9 mouse cellular contexts compared by ENCODE assay signal in genomic region chr19:30117775-30118174, GRCm38 (mm10). TPM values are rescaled to one million over a fixed set of nuclear protein-coding genes. Genes with fewer than 3 reads are reported as not detected.
A peak's percentile ranks its signal among the peaks of the same experiment; 100 is the strongest.
DNase-seq lines count a peak whose midpoint lies in the region; ATAC-seq and TF ChIP-seq lines count a peak whose summit lies in the region.
"Had no signal": no experiment of that assay in that cellular context is flagged by ENCODE, and none has a peak within 500 bp of the region (broad histone marks: within the 10 kb centered on the region; RNA-seq: fewer than 3 reads in every experiment).

No protein-coding gene starts in this region.

- H3K9me3 ChIP-seq in neural tube, embryonic 15.5 days (replicated peaks) = no peaks in the 10 kb centered on the region
- H3K9me3 ChIP-seq: lung, embryonic 15.5 days had no signal

- H3K9ac ChIP-seq in neural tube, embryonic 15.5 days (replicated peaks) = no peak overlapping the region
- H3K9ac ChIP-seq: lung, embryonic 15.5 days had no signal

- H3K27ac ChIP-seq in layer of hippocampus, adult 2 months = peak overlapping the region; percentile 87
- peak overlapping the region; percentile 69 for H3K27ac ChIP-seq in neural tube, embryonic 15.5 days (replicated peaks)
- H3K27ac ChIP-seq: lung, embryonic 15.5 days had no signal

- TF ChIP-seq CTCF in layer of hippocampus, adult 2 months (conservative IDR thresholded peaks at IDR 0.05) = no peak

- ATAC-seq in neural tube, embryonic 15.5 days (ENCODE audit: low FRiP score) = peak; percentile 80

- no peaks in the 10 kb centered on the region for H3K27me3 ChIP-seq in neural tube, embryonic 15.5 days (replicated peaks)
- H3K27me3 ChIP-seq: lung, embryonic 15.5 days had no signal

- H3K4me1 ChIP-seq in neural tube, embryonic 15.5 days = peaks cover 33% of the 10 kb centered on the region

- H3K36me3 ChIP-seq in neural tube, embryonic 15.5 days = no peaks in the 10 kb centered on the region
- H3K36me3 ChIP-seq: lung, embryonic 15.5 days had no signal

- WGBS in neural tube, embryonic 15.5 days = 32% methylated on average over 9 of the region's 9 CpGs

- H3K4me3 ChIP-seq in layer of hippocampus, adult 2 months = no peak overlapping the region
- no peak overlapping the region for H3K4me3 ChIP-seq in neural tube, embryonic 15.5 days (replicated peaks)
- H3K4me3 ChIP-seq: lung, embryonic 15.5 days had no signal

- peak overlapping the region; percentile 28; the same call in 1 of the 2 replicates for H3K4me2 ChIP-seq in neural tube, embryonic 15.5 days
- H3K4me2 ChIP-seq: lung, embryonic 15.5 days had no signal

- DNase-seq in layer of hippocampus, adult 11-12 months (ENCODE audit: low spot score) = peak; percentile 59
- no peak for DNase-seq in layer of hippocampus, postnatal 25 days (ENCODE audit: extremely low spot score in 1 of 2, low spot score in 1 of 2)
- peak; percentile 48 to 74 for DNase-seq in heart, adult 18-20 months
- DNase-seq in layer of hippocampus, adult 2 months (ENCODE audit: low spot score in 2 of 2) = peak; percentile 60 to 84
- no peak for DNase-seq in lung, postnatal 4 days
- no peak for DNase-seq in cerebellum, postnatal 4 days (ENCODE audit: low spot score in 2 of 2)
- no peak for DNase-seq in ovary, postnatal 36 days (ENCODE audit: low spot score)

RNA-seq across cellular contexts. Expression of gene Gldc, which starts 57.5 kb away (rescaled TPM):
- total RNA-seq in layer of hippocampus, postnatal 25 days (2021) = 10 to 100 TPM; 32.6 to 33.0 TPM
- under 1 TPM; 0.17 to 0.28 TPM for total RNA-seq in heart, adult 18-20 months (2021)
- total RNA-seq in layer of hippocampus, adult 2 months (2021) = 10 to 100 TPM; 35.9 to 37.1 TPM
- 5.0 and 5.2 TPM in 2 replicates for polyA plus RNA-seq in neural tube, embryonic 15.5 days (2015; fragmentation: Nextera tagmentation; extraction: Ambion mirVana)

Comparison
In these comparisons a context has a peak if more than half of its experiments do, and no peak if none do; other contexts are left out.
1. DNase-seq: peak in layer of hippocampus, adult 11-12 months (single experiment), heart, adult 18-20 months (2 of 2) and layer of hippocampus, adult 2 months (2 of 2); none in layer of hippocampus, postnatal 25 days (0 of 2), lung, postnatal 4 days (0 of 2), cerebellum, postnatal 4 days (0 of 2) and ovary, postnatal 36 days (single experiment).
2. RNA of gene Gldc, which starts 57.5 kb away (total RNA-seq): 35.9 to 37.1 TPM in layer of hippocampus, adult 2 months and 32.6 to 33.0 TPM in layer of hippocampus, postnatal 25 days; 0.17 to 0.28 TPM in heart, adult 18-20 months; every median in the first group is over 10 times any median in the second.